Mouse (Mus musculus) adrenal gland, adult (tissue): ENCODE measurements around the gene Cacnb3.

Source experiments
- DNase-seq, 2 experiments: peaks; one replicate each; pipeline ENCODE4 v3.0.0; 2022 to 2023; ENCODE audit warnings: low spot score in 1 of 2; ENCODE audit not compliant: inconsistent age in 2 of 2

Cacnb3 gene

DNA sequence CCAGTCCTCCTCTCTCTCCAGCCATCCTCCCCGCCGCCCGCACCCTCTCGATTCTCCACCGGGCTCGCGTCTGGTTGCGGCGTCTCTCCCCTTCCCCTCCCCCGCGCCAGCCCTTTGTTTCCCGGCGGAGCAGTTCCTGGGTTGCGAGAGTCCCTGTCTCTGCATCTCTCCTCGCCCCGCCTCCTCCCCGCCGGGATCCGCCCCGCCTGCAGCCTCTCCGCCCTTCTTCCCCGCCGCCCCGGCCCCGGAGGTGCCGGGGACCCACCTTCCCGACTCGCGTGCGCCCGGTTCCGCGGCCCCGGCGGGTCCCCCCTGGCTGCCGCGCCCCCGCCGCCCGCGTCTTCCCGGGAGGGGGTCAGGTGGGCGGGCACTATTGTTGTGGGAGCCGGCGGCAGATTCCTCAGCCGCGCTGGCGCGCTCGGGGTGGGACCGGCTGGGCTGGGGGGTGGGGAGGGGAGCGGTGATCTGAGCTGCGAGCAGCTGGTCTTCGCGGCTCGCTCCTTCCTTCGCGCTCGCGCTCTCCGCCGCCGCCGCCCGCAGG is 4.0 kb downstream of the Cacnb3 start:
- peak; percentile 82 to 93 for DNase-seq

DNA sequence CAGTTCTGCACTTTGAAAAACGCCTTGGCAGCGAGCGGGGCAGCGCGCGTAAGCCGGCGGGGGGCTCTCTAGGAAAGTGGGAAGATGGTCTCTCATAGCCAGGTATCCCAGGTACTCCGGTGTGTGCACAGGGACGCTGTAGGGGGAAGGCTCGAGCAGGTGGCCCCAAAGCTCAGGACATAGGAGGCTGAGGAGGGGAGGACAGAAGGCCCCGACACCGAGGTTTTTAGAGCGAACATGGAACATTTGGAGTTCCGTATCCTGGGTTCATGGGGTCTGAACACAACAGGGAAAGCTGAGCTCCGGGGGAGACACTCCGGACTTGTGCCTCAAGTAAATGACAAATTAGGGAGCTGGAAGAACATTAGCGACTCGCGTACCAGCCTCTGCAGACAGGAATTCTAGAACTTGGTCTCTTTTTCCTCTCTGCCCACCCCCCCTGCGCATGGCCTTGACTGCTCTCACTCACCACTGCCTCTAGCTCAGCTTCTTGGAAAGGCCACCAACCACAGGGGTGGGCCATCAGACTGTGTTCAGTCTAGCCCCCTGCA is 4.7 kb downstream of the Cacnb3 start:
- peak; percentile 36 to 73 for DNase-seq

DNA sequence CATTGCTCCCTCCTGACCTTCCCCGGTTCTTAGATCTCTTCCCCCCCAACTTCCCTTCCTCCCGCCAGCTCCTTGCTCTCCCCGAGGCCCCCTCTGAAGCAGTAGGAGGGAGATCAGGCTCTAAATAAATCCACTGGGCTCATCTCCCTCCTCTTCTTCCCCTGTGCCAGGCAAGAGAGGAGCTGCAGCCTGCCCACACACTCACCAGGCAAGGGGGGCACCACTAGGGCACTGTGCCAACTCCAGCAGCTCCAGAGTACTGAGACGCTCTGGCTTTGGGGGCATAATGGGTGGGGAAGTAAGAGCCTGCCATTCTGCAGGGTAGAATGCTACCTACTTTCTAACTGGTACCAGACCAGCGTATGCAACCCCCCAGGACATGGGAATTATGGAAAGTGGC is 5.9 kb downstream of the Cacnb3 start:
- DNase-seq = peak in 1 of 2 experiments; percentile 14

DNA sequence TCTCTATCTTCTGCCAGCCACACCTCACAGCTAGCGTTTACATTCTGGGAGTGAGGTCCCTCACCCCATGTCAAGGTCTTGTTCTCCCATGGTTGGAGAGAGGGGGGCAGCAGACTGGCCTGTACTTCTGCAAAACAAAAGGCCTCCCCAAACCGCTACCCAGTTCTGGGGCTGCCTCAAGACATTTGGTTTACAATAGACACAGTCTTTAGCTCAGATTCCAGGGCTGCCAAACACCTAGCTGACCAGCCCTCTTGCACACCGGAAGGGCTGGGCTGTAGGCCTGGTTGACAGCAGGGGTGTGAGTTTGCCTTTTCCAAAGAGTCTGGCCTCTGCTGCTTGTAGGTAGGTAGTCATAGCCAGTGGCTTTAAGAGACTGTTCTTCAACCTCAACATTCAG is 6.5 kb downstream of the Cacnb3 start:
- DNase-seq = no peak

DNA sequence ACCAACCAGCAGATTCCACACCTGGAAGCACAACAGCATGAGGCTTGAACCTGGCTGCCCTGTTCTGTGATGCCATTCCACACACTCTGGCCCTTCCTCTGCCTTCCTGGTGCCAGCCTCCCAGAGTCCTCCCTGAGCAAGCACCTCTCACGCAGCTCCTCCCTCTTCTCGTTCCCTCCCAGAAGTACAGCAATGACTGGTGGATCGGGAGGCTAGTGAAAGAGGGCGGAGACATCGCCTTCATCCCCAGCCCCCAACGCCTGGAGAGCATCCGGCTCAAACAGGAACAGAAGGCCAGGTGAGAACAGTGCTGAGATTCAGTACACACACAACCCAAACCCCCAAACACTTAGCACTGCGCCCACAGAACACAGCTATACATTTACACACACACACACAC is 9.5 kb downstream of the Cacnb3 start:
- DNase-seq = no peak

DNA sequence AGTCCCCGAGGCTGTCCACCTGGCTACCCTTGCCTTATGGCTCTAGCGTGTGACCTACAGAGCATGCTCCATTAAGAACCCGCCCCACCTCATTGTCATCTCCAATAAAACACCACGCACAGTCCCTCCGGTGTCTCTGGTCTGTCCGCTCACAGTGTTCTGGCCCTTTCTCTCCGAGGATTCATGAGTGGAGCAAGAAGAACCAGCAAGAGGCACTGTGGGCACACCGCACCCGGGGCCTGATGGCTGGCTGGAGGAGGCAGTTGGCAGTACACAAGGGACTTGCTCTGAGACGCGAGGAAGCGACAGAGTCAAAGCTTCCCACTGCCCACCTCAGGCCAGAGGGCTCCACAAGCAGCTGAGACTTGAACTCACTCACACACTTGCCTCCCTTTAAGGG is 13.8 kb downstream of the Cacnb3 start:
- DNase-seq = no peak

DNA sequence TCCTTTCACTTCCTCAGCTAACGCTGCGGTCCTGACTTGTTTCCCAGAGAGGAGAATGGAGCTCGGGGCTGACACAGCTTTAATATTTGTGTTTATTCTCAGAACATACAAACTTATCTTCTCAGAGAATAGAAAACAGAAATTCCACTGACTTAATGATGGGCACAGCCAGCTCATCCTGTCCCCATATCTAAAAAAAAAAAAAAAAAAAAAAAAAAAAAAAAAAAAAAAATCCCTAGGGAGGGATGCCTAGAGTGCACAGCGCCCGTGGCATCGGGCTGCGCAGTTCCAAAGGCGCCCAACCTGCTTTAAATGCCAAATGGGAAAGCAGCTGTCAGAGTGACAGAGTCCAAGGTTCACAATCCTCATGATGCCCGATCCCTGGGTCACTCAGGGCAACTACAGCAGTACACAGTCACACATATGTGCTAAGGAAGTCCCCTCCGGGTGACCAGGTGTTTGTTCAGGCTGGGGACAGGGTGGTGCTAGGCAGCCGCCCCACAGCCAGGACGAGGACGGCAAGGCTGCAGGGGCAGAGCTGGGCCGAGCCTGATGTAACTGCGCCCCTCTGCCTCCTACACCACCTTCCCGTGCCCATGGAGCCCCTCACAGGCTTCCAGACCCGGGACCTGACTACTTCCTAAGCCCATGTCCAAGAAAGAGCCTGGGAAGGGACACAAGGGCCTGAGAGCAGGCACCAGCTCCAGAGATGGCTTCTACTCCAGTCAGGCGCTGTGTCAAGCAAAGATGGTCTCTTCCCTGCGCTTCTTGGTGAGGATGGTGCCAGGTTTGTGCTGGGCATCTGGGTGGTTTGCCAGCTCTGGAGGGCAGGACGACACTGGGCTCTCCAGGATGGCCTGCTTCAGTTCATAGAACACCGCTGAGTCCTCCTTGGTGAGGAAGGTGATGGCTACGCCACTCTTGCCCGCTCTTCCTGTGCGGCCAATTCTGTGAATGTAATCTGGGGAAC is 14.7 kb downstream of the Cacnb3 start:
- no peak for DNase-seq

DNA sequence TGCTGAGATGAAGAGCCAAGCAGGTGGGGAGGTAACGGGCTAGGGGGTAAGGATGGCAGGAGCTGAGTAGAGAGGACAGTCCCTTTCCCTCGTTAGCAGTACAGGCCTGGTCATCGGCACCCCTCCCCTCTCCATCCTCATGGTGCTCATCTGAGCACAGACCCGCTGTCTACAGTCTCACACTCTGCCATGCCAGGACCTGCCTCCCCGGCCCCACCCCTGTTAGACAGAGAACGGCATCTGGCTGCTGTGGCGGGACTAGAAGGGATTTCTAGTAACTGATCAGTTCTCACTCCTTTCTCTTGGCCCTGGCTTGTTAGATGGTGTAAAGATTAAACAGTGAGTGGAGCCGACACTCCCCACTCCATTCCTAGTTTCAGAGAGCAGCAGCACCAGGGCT is 16.1 kb downstream of the Cacnb3 start:
- DNase-seq = no peak

DNA sequence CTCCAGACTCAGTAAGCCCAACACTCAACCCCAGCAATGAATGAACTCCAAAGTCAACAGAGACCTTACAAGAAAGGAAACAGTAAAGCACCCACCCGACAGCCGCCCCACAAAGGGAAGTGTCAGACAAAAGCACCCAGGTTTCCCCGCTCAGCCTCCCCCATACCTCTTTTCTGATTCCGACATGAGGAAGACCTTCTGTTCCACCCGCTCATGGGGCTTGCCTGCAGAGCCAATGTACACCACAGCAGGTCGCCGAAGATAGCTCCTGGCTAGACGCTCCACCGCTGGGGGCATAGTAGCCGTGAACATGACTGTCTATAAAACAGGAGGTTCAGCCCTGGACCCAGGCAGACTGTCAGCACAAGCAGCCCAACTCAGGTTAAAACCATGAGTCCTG is 16.7 kb downstream of the Cacnb3 start:
- DNase-seq = no peak

DNA sequence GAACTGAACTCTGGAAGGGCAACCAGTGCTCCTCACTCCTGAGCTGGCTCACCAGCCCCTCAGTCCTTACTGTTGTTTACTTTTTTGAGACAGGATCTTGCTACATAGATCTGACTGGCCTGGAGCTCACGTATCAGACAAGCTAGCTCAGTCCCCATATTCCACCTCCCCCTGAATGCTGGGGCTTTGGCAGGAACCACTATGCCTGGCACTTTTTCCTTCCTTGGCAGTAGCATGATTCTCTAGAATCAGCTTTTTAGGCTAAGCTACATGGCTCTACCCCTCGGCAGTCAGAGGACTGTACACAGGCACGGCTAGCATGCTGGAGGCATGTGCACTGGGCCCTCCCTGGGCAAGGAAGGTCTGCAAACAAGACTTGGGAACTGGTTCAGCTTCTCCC is 17.4 kb downstream of the Cacnb3 start:
- DNase-seq = no peak

DNA sequence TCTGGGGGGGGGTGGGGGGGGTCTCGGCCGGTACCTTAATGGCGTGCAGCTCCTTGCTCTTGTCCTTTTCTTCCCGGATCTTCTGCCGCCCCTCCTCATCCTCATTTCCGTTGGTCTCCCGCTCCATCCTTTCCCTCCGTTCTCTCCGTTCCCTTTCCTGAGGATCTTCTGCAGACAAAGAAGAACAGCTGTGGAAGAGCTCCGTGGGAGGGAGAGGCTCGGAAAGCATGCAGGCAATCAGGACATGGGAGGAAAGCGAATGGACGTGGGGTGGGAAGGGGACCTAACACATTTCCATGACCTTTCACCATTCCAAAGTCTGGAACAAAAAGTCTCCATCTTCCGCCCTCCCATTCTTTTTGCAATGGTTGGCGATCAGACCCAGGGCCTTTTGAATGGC is 20.8 kb downstream of the Cacnb3 start:
- DNase-seq = no peak

DNA sequence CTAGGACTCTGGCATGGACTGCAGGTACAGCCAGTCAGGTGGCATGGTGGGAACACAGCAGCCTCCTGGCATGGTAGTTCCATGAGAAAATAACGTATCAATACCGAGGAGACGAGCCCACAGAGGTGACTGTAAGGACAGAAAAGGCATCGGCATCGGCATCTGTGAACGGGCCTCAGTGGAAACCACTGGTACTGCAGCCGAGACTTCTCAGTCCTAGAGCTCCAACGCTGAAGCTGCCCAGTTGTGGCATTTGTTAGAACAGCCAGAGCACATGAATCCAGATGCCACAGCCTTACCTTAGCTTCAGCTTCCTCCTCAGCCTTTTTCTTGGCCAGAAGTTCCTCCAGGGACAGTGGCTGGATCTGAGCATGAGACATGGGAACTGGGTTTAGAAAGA is 21.5 kb downstream of the Cacnb3 start:
- DNase-seq = no peak

DNA sequence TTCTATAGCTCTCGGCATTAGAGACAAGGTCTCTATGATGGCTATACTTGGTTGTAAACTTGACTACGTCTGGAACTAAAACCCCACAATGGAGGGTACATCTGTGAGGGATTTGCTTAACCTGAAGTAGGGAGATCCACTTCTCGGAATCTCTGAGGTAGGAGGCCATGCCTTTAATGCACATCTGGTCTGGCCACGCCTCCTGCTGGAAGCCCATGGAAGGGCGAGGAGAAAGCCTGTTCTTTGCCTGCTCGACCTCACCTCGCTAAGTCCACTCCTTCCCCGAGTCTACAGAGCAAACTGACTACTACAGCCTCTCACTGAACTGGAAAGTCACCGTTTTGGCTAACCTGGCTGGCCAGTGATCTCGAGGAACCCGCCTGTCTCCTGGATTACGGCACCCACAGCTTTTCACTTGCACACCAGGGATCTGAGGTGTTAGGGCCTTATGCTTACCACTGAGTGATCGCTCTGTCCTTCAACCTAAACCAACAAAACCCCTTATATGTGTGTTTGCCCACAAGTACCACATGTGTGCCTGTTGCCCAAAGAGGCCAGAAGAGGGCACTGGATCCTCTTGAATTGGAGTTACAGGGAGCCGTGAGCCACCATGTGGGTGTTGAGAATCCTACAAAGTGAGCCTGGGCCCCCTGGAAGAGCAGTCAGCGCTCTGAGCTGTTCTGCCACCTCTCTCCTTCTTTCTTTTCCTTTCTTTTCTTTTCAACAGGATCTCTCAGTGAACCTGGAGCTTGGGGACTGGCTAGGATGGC is 26.5 kb downstream of the Cacnb3 start:
- DNase-seq = peak in 1 of 2 experiments; percentile 26

DNA sequence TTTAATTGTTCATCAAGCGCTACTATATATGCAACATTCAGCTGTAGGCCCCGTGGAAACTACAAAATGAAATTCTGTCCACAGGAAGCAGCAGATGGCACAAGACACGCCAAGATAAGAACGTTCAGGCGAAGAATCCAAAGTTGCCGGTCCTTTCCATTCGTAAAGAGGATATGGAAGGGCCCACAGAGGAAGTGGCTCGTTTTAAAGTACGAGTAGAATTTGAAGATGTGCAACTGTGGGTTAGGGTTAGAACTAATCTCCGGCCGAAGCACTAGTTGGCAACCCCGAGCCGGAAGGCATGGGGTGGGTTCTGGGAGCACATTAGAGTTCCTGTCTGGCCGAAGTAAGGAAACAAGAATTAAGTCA is 31.5 kb downstream of the Cacnb3 start:
- no peak for DNase-seq

DNA sequence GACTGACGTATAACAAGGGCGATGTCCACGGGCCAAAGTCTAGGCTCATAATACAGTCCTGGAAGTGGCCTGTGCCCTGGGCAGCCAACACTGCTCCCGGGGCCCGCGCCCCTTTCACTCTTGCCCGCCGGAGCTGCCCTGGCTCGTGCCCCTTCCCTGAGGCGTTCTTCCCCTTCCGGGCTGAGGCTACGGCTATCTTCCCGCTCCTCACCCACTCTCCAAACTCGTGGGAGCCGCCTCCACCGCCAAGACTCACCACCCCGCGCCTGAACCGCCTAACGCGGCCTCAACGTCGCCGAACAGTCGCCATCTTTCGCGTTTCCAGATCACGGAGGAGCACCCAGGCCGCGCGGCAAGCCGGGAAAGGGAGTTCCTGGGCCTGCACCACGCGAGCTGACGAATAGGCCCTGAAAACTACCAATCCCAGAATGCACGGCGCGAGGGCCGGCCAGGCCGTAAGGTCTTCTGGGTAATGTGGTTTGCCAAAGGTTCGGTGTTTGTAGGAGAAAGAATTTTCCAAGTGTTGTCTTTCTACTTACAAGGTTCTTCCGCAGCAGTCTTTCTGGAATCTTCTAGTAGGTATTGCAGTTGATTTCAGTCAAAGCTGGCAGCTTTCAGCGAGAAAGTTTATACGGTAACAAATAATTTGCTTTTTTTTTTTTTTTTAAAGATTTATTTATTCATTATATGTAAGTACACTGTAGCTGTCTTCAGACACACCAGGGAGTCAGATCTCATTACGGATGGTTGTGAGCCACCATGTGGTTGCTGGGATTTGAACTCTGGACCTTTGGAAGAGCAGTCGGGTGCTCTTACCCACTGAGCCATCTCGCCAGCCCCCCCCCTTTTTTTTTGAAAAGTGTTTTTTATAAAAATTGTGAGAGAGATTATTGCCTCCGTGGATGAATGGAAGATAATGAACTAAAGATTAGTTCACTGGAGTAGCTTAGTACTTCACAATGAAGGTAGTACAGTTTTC is 32.2 kb downstream of the Cacnb3 start, which contains the start of gene Ddx23:
Gene Ddx23 (minus strand): TSS at position 328 of the 979 bp plus-strand sequence.
- DNase-seq = peak; percentile 96 to 98

DNA sequence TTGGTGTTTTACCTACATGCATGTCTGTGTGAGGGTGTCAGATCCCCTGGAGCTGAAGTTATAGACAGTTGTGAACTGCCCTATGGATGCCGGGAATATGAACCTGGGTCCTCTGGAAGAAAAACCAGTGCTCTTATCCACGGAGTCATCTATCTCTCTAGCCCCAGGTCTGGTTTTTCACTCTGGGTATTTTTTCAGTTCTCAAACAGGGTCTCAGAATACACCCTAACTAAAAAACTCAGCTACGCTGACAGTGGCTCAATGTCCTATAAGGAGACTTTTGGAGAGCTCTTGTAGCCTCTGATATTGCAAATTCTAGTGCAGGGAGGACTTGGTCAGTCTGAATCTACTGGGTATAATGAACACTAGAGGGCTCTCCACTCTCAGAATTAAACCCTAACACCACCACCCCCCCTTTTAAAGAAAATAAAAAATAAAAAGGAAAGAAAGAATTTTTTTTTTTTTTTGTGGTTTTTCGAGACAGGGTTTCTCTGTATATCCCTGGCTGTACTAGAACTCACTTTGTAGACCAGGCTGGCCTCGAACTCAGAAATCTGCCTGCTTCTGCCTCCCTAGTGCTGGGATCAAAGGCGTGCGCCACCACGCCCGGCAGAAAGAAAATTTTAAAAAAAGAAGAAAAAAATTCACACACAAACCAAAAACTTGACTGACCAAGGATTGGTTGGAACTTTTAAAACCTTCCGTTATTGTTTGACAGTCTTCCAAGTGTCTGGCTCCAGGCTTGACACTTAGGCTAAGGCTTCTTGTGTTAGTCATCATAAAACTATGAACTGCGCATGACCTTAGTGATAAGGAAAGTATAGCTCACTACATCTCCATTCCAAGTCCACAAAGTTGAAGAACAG is 33.6 kb downstream of the Cacnb3 start:
- DNase-seq = peak in 1 of 2 experiments; percentile 70

DNA sequence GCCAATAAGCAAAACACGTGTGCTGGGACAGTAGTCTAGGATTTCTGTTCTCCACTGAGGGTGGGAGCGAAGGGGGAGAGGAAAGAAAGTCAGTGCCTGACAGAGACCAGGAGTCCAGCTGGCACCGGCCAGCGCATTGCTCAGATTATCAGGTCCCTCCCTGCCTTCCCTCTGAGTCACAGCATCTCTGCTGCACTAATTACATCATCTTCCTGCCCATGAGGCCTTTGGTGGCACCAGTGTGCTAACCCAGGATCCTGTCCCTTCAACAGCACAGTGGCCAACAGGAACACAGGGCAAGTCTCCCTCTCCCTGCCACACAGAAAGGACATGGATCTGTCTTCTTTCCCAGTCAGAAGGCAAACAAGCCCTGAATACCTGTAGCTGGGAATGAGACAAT is 42.0 kb downstream of the Cacnb3 start:
- peak; percentile 77 to 79 for DNase-seq

DNA sequence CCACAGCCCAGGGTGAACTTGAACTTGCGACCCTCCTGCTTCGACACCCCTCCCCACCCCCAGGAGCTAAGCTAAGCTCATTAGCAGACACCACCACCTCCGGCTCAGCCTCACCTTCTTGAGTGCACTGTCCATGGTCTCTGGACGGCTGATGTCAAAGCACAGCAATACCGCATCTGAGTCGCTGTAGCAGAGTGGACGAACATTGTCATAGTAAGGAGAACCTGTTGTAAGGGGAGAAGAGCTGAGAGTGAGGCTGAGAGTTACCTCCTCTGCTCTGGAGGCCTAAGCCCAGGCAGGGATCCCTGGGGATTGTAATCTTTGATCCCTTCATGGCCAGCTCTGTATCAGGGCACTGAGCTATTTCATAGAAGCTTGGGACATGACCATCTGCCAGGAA is 43.1 kb downstream of the Cacnb3 start:
- DNase-seq = no peak

DNA sequence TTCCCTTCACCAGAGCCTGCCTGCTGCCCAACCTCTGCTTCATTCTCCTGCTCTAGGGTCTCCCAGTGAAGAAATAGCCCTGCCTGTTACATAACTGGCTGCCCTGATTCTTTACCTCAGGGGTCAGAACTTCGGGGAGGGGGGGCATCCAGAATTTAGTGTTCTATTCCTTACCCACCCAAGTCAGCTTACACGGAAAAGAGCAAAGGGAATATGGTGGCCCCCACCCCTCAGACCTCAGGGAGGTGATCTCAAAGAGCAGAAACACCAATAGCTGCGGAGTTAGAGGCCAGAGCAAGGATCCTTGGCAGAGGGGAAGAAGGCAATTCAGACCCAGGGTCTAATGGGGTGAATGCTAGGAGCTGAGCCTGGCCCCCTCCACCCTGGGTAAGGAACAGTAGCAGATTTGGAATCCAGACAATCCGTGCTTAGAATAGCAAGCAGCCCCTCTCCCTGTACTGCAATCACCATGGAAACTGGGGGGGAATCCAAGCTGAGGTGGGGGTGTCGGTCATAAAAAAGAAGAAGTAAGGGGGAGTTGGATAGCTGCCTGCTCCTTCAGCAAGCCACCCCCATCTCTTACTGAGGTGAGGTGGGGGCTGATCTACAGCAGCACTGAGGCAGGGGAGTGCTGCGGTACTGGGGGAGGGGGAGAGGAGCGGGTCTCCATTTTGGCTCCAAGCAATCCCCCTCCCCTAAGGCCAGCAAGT is 43.8 kb downstream of the Cacnb3 start:
- DNase-seq = no peak
